Mouse (Mus musculus): ENCODE measurements around the gene Nup214. TPM values are rescaled to one million over a fixed set of nuclear protein-coding genes. Genes with fewer than 3 reads are reported as not detected.

The Nup214 gene
- polyA plus RNA-seq, 1 experiment from 2014 or later: 54.0 TPM

DNA sequence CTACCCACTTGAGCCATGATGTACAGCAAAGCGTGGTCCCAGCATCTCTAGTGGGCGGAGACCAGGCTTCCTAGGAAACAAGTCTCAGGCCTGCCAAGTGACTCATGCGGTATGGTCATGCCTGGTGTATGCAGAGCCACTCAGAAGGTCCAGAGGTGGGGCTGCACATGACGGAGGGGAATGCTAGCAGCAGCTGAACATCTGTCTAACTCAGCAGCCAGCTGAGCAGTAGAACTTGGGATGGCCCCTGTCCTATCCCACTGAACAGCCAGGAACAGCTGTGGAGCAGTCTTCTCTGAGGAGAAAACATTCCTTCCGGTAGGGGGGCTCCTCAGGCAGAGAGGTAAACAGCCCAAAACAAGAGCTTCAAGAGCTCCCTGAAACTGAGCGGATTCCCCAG lies 25.8 kb upstream of the Nup214 start:
- 71% methylated on average over 6 of the region's 6 CpGs for WGBS (ENCODE audit: insufficient replicate concordance)
- H3K9me3 ChIP-seq (replicated peaks; ENCODE audit: control insufficient read depth, low read length): no peaks in the 10 kb centered on the region

DNA sequence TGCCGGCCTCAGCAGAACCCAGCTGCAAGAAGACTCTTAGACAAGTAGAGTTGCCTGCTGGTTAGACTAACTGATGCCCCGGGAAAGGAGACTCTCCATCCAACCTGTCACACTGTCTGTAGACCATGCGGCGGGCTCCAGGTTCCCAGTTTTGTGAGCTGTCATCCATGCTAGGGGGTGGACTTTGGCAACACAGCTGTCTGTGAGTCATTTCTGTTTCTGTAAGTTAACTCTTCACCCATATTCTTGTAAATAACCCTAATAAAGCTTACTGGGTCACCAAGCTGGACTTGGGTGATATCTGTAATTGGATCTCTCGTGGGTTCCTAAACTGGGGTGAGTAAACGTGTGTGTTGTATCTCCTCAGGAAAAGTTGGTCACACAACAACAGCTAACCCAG lies 25.4 kb upstream of the Nup214 start:
- 65% methylated on average over 6 of the region's 6 CpGs for WGBS (ENCODE audit: insufficient replicate concordance)
- Histone ChIP-seq H3K9ac (ENCODE audit: low read depth, low read length) (no peak overlapping the region), H3K4me2 (no peak overlapping the region; the same call in 1 of the 2 replicates), H3K4me1 (ENCODE audit: control insufficient read depth, insufficient read depth, low read length) (peaks cover 16% of the 10 kb centered on the region), H3K36me3 (ENCODE audit: control insufficient read depth, insufficient read depth, low read length) (no peaks in the 10 kb centered on the region), H3K27me3 (ENCODE audit: control insufficient read depth, insufficient read depth, low read length) (no peaks in the 10 kb centered on the region; the same call in 1 of the 2 replicates), H3K27ac (ENCODE audit: low read depth, low read length) (no peak overlapping the region), H3K9me3 (replicated peaks; ENCODE audit: control insufficient read depth, low read length) (no peaks in the 10 kb centered on the region), H3K4me3 (ENCODE audit: low read depth, low read length) (no peak overlapping the region)
- ATAC-seq (replicated peaks; ENCODE audit: insufficient number of reproducible peaks, low FRiP score, low TSS enrichment): no peak

More for the DNA sequence above, 25.8 kb upstream of the Nup214 start:
- Histone ChIP-seq H3K36me3 (ENCODE audit: control insufficient read depth, insufficient read depth, low read length) (no peaks in the 10 kb centered on the region), H3K27ac (ENCODE audit: low read depth, low read length) (no peak overlapping the region), H3K4me1 (ENCODE audit: control insufficient read depth, insufficient read depth, low read length) (peaks cover 12% of the 10 kb centered on the region), H3K9ac (ENCODE audit: low read depth, low read length) (no peak overlapping the region), H3K4me3 (ENCODE audit: low read depth, low read length) (no peak overlapping the region), H3K4me2 (no peak overlapping the region), H3K27me3 (ENCODE audit: control insufficient read depth, insufficient read depth, low read length) (no peaks in the 10 kb centered on the region; the same call in 1 of the 2 replicates)
- ATAC-seq (replicated peaks; ENCODE audit: insufficient number of reproducible peaks, low FRiP score, low TSS enrichment): no peak

- under 1% methylated on average over 66 of the region's 66 CpGs for WGBS (ENCODE audit: insufficient replicate concordance)
- Histone ChIP-seq H3K9ac (ENCODE audit: low read depth, low read length) (peak within 1 kb of the TSS; percentile 85), H3K4me2 (peak within 1 kb of the TSS; percentile 96), H3K9me3 (replicated peaks; ENCODE audit: control insufficient read depth, low read length) (no peaks in the 10 kb centered on the region), H3K36me3 (ENCODE audit: control insufficient read depth, insufficient read depth, low read length) (no peaks in the 10 kb centered on the region), H3K4me3 (ENCODE audit: low read depth, low read length) (peak within 1 kb of the TSS; percentile 79), H3K27ac (ENCODE audit: low read depth, low read length) (no peak within 1 kb of the TSS), H3K27me3 (ENCODE audit: control insufficient read depth, insufficient read depth, low read length) (no peaks in the 10 kb centered on the region; the same call in 1 of the 2 replicates), H3K4me1 (ENCODE audit: control insufficient read depth, insufficient read depth, low read length) (peaks cover 28% of the 10 kb centered on the region)
- ATAC-seq (replicated peaks; ENCODE audit: insufficient number of reproducible peaks, low FRiP score, low TSS enrichment): 0 out of 2 replicates have a peak, but pooled peaks have one; percentile 46
These were observed 24.0 kb upstream of the Nup214 start, which contains the start of gene Aif1l for GRCm38 (mm10) chr2:31950058-31950871. TSS of gene Aif1l (plus strand) at chr2:31950139.

- Histone ChIP-seq H3K27ac (ENCODE audit: low read depth, low read length) (no peak overlapping the region), H3K4me3 (ENCODE audit: low read depth, low read length) (peak overlapping the region; percentile 79)
These were observed 23.3 kb upstream of the Nup214 start for GRCm38 (mm10) chr2:31950966-31951365.

GRCm38 (mm10) chr2:31952236-31952635 lies 22.0 kb upstream of the Nup214 start:
- Histone ChIP-seq H3K9ac (ENCODE audit: low read depth, low read length) (no peak overlapping the region), H3K9me3 (replicated peaks; ENCODE audit: control insufficient read depth, low read length) (no peaks in the 10 kb centered on the region), H3K4me3 (ENCODE audit: low read depth, low read length) (no peak overlapping the region), H3K36me3 (ENCODE audit: control insufficient read depth, insufficient read depth, low read length) (peaks cover 2% of the 10 kb centered on the region; the same call in 1 of the 2 replicates), H3K27ac (ENCODE audit: low read depth, low read length) (no peak overlapping the region), H3K4me2 (no peak overlapping the region), H3K4me1 (ENCODE audit: control insufficient read depth, insufficient read depth, low read length) (peaks cover 28% of the 10 kb centered on the region), H3K27me3 (ENCODE audit: control insufficient read depth, insufficient read depth, low read length) (no peaks in the 10 kb centered on the region; the same call in 1 of the 2 replicates)
- no peak for ATAC-seq (replicated peaks; ENCODE audit: insufficient number of reproducible peaks, low FRiP score, low TSS enrichment)
- WGBS (ENCODE audit: insufficient replicate concordance): 79% methylated on average over 10 of the region's 10 CpGs

More at GRCm38 (mm10) chr2:31950966-31951365, 23.3 kb upstream of the Nup214 start:
- peaks cover 28% of the 10 kb centered on the region for H3K4me1 ChIP-seq (ENCODE audit: control insufficient read depth, insufficient read depth, low read length)
- no peaks in the 10 kb centered on the region for H3K9me3 ChIP-seq (replicated peaks; ENCODE audit: control insufficient read depth, low read length)
- H3K27me3 ChIP-seq (ENCODE audit: control insufficient read depth, insufficient read depth, low read length): no peaks in the 10 kb centered on the region; the same call in 1 of the 2 replicates
- H3K36me3 ChIP-seq (ENCODE audit: control insufficient read depth, insufficient read depth, low read length): no peaks in the 10 kb centered on the region
- H3K9ac ChIP-seq (ENCODE audit: low read depth, low read length): peak overlapping the region; percentile 85
- 18% methylated on average over 9 of the region's 9 CpGs for WGBS (ENCODE audit: insufficient replicate concordance)
- ATAC-seq (replicated peaks; ENCODE audit: insufficient number of reproducible peaks, low FRiP score, low TSS enrichment): no peak
- peak overlapping the region; percentile 96 for H3K4me2 ChIP-seq

DNA sequence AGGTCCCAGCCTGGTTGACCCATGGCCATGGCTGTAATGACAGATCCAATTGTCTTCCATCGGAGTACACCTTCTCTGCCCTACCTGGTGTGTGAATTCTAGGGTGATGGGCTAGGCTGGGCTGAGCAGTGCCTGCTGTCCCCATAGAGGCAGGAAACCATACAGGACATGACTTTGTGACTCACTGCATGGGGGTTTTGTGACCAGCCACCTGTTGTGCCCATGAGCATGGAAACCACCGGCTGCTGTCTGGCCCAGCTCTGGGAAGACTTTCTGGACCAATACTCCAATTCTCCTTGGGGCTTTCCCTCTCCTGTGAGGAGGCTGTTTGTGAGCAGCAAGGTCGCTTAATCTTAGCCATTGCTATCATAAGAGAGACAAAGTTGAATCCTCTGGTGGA lies 21.5 kb upstream of the Nup214 start:
- no peak for ATAC-seq (replicated peaks; ENCODE audit: insufficient number of reproducible peaks, low FRiP score, low TSS enrichment)
- Histone ChIP-seq H3K9ac (ENCODE audit: low read depth, low read length) (no peak overlapping the region), H3K9me3 (replicated peaks; ENCODE audit: control insufficient read depth, low read length) (no peaks in the 10 kb centered on the region), H3K4me3 (ENCODE audit: low read depth, low read length) (no peak overlapping the region), H3K4me2 (peak overlapping the region; percentile 29), H3K36me3 (ENCODE audit: control insufficient read depth, insufficient read depth, low read length) (peaks cover 3% of the 10 kb centered on the region; the same call in 1 of the 2 replicates), H3K27me3 (ENCODE audit: control insufficient read depth, insufficient read depth, low read length) (no peaks in the 10 kb centered on the region; the same call in 1 of the 2 replicates), H3K4me1 (ENCODE audit: control insufficient read depth, insufficient read depth, low read length) (peaks cover 28% of the 10 kb centered on the region), H3K27ac (ENCODE audit: low read depth, low read length) (no peak overlapping the region)
- WGBS (ENCODE audit: insufficient replicate concordance): 77% methylated on average over 3 of the region's 3 CpGs

- peak overlapping the region; percentile 88 for H3K27ac ChIP-seq (ENCODE audit: low read depth, low read length)
- peak; percentile 60 for ATAC-seq (replicated peaks; ENCODE audit: insufficient number of reproducible peaks, low FRiP score, low TSS enrichment)
These were observed 20.5 kb upstream of the Nup214 start for GRCm38 (mm10) chr2:31953687-31954086.

GRCm38 (mm10) chr2:31954779-31955181 lies 19.5 kb upstream of the Nup214 start:
- Histone ChIP-seq H3K27ac (ENCODE audit: low read depth, low read length) (peak overlapping the region; percentile 88), H3K4me1 (ENCODE audit: control insufficient read depth, insufficient read depth, low read length) (peaks cover 29% of the 10 kb centered on the region), H3K9me3 (replicated peaks; ENCODE audit: control insufficient read depth, low read length) (no peaks in the 10 kb centered on the region), H3K27me3 (ENCODE audit: control insufficient read depth, insufficient read depth, low read length) (no peaks in the 10 kb centered on the region), H3K4me2 (no peak overlapping the region), H3K36me3 (ENCODE audit: control insufficient read depth, insufficient read depth, low read length) (peaks cover 3% of the 10 kb centered on the region; the same call in 1 of the 2 replicates), H3K4me3 (ENCODE audit: low read depth, low read length) (no peak overlapping the region), H3K9ac (ENCODE audit: low read depth, low read length) (peak overlapping the region; percentile 43; the same call in 1 of the 2 replicates)
- ATAC-seq (replicated peaks; ENCODE audit: insufficient number of reproducible peaks, low FRiP score, low TSS enrichment): no peak
- 66% methylated on average over 9 of the region's 9 CpGs for WGBS (ENCODE audit: insufficient replicate concordance)

More at GRCm38 (mm10) chr2:31953687-31954086, 20.5 kb upstream of the Nup214 start:
- Histone ChIP-seq H3K4me3 (ENCODE audit: low read depth, low read length) (no peak overlapping the region), H3K36me3 (ENCODE audit: control insufficient read depth, insufficient read depth, low read length) (peaks cover 3% of the 10 kb centered on the region; the same call in 1 of the 2 replicates), H3K4me2 (peak overlapping the region; percentile 16), H3K27me3 (ENCODE audit: control insufficient read depth, insufficient read depth, low read length) (no peaks in the 10 kb centered on the region; the same call in 1 of the 2 replicates), H3K9me3 (replicated peaks; ENCODE audit: control insufficient read depth, low read length) (no peaks in the 10 kb centered on the region), H3K9ac (ENCODE audit: low read depth, low read length) (peak overlapping the region; percentile 28; the same call in 1 of the 2 replicates), H3K4me1 (ENCODE audit: control insufficient read depth, insufficient read depth, low read length) (peaks cover 28% of the 10 kb centered on the region)
- WGBS (ENCODE audit: insufficient replicate concordance): 34% methylated on average over 8 of the region's 8 CpGs

Measured in heart, embryonic 11.5 days (tissue).